Mouse (Mus musculus) MEL-GATA-1-ER (cell line): ENCODE measurements around the gene St7.

Source experiments
- DNase-seq: peaks from one replicate; pipeline ENCODE4 v3.0.0-alpha.2; 2012; ENCODE audit warnings: low read depth; ENCODE audit errors: extremely low read depth

St7 gene

DNA sequence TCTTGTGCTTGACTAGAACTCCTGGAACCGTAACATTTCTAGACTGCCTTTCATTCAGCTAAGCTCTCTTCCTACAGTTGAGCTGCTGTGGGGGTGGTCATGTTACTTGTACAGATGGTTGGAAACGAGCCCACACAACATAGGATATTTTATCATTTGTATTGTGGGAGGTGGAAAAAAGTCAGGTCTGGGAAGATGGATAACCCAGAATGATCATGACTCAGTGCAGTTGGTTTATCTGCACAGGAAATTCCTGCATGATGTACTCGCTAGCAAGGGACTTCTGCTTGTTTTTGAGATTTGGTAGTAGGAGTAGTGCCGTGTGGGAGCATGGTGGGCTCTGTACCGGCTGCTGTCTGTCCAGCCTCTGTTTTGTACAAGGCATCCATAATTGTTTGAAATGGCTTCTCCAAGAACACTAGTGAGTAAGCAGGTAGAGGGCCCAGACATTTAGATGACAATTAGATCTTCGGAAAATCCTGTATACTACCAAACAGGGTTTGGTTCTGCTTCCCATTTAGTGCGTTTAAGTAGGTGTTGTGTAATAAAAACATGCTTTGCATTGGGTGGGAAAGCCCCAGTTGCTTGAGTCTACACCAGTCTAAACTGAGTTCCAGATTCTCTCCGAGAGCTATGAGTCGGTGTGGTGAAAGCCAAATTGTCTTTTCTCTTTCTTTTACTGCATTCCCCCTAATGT lies 71.4 kb downstream of the St7 start:
- peak; percentile 85 for DNase-seq

DNA sequence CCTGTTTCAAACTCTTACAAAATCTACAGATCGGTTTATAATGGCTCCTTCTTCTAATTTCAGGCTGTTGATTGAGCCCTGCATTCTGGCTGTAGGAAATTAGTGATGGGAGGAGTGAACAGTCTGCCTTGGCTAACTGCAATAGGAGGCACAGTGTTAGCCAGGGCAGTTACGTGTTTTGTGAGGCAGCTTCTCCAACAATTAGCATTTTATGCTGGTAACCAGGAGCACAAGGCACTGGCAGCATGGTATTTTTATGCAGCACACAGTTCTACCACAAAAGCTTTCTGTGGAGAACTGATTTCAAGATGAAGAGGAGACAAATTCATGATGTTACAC lies 71.9 kb downstream of the St7 start:
- no peak for DNase-seq

DNA sequence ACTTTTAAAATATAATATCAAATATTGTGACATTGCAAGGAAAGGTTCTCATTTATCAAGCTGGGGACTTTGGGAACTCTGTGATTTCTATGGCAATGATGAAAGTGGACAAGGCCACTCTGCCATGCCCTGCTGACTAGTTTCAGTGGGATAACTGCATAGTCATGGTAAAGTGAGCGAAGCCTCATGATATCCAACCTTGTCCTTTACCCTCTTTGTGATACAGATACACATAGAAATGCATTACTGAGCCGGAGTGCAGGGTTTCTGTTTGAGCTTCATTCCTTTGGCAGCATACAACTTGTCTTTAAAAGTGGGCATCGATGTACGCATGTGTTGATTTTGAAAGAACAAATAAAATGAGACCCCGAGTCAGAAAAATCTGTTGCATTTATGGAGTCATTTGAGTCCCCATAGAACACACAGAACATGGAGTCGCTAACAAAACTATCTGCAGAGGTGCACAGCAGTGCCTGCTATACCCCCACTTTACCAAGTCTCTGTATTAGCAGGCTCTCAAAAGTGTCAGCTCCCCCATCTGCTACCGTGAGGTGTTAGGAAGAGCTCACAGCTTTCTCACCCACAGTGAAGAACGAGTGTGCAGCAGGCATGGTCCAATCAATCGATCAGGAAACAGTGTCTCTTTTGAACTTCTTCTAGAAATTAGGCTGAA lies 77.4 kb downstream of the St7 start:
- DNase-seq: no peak

DNA sequence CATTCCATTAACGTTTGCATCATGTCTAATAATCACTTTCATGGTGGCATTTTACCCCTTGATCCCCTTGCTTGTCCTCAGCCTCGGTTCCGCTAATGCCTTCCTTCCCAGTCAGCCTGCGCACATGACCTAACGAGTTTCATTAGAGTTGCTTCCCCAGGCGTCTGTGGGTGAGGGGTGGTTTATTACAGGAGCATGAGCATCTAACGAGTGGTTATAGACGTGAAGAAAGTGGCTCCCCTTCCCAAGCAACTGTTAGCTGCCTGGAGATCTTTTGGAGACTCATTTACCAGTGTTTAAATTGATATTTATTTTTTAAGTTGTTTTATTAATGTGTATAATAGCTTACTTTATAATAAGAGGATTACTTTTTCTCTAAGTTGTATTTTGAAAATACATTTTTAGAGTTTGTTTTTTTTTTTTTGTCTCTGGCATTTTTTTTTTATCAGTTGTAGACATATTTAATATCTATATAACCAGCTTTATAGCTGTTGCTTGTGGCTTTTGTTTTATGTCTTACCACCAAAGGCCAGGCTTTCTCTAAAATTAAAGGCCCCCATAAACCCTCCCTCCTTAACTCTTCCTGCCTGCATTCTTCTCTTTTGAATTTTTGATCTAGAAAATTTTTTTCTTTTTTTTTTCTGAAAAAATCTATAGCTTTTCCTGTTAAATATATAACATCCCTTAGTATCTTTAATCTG lies 78.1 kb downstream of the St7 start:
- DNase-seq: peak; percentile 70

- DNase-seq: no peak
These were observed 78.7 kb downstream of the St7 start for GRCm38 (mm10) chr6:17771456-17771855.

- DNase-seq: no peak
These were observed 79.8 kb downstream of the St7 start for GRCm38 (mm10) chr6:17772514-17772913.

- DNase-seq: no peak
These were observed 83.3 kb downstream of the St7 start for GRCm38 (mm10) chr6:17776041-17776440.

DNA sequence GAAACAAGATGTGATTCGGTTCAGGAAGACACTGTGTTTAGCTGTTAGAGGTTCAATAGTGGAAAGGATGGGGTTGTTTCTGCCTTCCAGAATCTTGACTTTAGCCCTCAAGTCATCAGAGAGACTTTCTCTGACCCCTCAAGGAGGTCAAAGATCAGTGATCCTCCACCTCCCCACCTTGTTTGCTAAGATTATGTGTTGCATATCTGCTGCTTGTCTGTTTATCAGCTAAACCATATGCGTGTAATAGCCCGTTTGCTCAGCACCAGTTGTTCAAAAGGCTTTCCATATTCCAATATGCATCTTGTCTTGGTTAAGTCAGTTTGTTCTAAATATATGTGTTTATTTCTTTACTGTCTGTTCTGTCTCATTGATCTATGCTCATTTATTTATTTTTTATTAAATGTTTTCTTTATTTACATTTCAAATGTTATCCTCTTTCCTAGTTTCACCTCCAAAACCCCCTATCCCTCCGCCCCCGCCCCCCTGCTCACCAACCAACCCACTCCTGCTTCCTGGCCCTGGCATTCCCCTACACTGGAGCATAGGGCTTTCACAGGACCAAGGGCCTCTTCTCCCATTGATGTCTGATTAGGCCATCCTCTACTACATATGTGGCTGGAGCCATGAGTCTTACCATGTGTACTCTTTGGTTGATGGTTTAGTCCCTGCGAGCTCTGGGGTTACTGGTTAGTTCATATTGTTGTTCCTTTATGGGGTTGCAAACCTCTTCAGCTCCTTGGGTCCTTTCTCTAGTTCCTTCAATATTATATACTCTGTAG lies 84.5 kb downstream of the St7 start:
- DNase-seq: no peak

DNA sequence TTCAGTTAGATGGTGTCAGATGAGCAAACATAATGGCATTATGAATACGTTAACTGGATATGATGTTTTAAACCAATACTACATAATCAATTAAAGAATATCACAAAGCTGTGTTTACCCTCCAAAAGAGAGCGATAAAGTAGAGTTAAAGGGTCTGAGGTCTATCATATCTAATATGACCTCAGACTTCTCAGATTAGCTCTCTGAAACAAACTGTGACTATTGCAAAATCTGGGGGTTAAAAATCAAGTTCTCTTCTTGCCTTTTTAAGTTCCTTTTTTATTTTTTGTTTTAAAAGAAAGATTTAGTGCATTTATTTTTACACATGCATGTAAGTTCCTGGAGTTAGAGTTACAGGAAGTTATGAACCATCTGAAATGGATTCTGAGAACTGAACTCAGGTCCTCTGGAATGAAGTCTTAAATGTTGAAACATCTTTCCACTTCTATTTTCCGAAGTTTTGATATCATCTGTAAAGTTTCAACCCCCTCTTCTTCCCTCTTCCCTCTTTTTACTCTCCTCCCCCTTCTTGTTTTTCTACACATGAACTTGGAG lies 86.0 kb downstream of the St7 start:
- no peak for DNase-seq

DNA sequence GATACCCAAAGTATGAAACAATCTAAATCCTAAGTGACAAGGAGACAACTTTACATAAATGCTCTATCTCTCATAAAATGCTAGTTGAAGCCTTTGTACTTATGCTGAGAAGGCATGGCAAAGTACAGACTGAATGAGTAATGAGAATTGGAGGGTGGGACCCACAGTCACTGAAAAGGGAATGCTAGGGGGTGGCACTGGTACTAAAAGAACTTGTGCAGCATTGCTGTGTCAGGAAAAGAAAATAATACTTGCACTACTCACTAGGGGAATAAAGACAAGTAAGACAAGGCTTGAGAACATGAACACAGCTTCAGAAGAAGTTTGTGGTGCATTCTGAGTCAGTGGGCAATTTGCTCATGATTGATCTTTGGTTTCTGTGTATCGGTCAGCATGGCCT lies 90.8 kb downstream of the St7 start:
- no peak for DNase-seq

DNA sequence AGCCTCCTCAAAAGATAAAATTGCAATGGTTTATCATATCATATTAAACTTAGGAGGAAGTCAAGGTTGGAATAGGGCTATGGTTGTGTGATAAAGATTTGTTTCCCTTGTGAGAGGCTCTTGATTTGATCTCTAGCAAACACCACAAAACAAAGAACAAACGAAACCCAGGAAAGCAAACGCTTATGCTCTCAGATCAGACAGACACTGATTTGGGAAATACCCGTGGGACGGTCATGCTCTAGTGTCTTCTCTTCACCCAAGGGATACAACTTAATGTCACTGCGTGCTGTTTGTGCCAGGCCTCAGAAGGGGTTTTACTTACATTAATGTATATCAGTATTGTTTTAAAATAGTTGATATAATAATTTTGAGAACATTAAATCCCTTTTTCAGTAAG lies 91.8 kb downstream of the St7 start:
- no peak for DNase-seq

- DNase-seq: no peak
These were observed 92.5 kb downstream of the St7 start for GRCm38 (mm10) chr6:17785248-17785647.

DNA sequence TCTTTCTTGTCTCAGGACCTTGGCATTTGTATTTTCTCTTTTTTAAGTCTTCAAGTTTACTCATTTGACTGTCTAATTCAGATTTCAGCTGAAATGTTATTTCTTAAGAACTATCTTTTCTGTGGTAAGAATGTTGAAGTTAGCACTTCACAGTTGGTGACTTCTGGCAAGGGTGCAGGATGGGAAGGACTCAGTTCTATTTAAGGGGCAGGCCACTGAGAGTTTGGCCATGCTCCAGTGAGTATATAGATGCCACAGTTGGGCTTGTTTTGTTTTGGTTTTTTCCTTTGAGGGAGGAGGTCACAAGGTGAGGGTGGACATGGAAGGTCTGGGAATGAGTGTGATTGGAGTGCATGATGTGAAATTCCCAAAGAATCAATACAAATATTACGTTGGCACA lies 95.1 kb downstream of the St7 start:
- no peak for DNase-seq

- DNase-seq: no peak
These were observed 97.5 kb downstream of the St7 start for GRCm38 (mm10) chr6:17790251-17790650.

DNA sequence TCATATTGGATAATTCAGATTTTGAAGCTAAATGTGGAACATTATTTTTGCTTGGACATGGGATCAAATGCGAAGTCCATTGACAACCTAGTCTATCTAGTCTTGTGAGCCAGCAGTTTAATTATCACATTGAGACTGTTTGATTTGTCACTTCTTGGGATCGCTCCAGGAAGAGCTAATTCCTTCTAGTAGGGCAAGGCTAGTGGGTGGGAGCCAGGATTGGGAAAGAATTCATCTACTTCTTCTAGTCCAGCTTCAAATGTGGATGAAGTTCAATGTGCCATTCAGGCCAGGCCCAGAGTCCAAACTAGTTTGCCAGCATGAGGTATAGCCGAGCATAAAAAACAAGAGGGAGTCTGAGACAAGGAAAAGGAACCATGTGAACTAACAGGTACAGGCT lies 100.7 kb downstream of the St7 start:
- no peak for DNase-seq

DNA sequence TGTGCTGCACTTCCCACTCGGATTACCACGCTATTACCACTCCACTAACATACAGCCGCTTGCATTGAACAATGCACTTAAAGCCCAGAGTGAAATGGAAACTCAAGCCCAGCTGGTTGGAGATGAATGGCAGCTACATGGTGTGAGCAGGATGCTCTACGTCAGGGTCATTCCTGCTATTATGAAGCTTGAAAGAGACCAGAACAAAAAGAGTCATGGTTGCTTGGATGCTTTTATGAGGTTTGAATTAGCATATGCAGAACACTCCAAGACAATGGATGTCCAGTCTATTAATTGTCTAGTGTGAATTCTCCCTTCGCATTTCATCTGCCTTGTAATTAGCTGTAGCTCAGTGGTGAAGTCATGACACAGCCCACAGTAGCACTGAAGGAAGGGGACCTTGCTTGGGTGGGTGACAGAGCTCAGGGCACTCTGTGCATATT lies 104.6 kb downstream of the St7 start:
- DNase-seq: no peak

- no peak for DNase-seq
These were observed 108.0 kb downstream of the St7 start for GRCm38 (mm10) chr6:17800694-17801093.

- no peak for DNase-seq
These were observed 111.7 kb downstream of the St7 start for GRCm38 (mm10) chr6:17804468-17804867.

- no peak for DNase-seq
These were observed 113.8 kb downstream of the St7 start for GRCm38 (mm10) chr6:17806569-17806968.

- DNase-seq: no peak
These were observed 118.3 kb downstream of the St7 start for GRCm38 (mm10) chr6:17811063-17811462.

DNA sequence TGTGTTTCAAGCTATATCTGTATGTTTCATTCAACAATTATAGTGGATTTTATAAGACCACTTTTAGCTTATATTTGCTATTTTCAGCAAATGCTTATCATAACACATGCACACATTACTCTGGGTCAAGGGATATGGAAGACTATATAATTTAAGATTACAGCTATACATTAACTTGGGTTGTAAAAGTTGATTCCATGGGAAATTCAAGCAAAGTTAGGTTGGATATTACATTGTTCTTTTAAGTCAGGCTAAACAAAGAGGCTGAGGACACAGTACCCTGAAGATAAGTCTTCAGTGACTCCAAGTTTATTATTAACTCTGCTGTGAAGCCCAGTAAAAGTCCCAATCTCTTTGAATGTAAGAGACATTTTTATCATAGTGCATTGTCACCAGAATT lies 118.8 kb downstream of the St7 start:
- no peak for DNase-seq
